ENCODE assay signal across 15 mouse cellular contexts in genomic region chr5:85729613-85730012, GRCm38 (mm10).
"Had no signal": no experiment of that assay in that cellular context is flagged by ENCODE, and none has a peak within 500 bp of the region (broad histone marks: within the 10 kb centered on the region; RNA-seq: fewer than 3 reads in every experiment).

No protein-coding gene starts in this region.

- H3K9me3 ChIP-seq: neural tube, embryonic 15.5 days; stomach, embryonic 15.5 days had no signal

- H3K4me3 ChIP-seq: neural tube, embryonic 15.5 days; stomach, embryonic 15.5 days had no signal

- H3K4me2 ChIP-seq: neural tube, embryonic 15.5 days; stomach, embryonic 15.5 days had no signal

- H3K4me1 ChIP-seq: neural tube, embryonic 15.5 days; stomach, embryonic 15.5 days had no signal

- DNase-seq: retina, postnatal 1 day; right cerebral cortex, adult 18-20 months; right cerebral cortex, postnatal 14 days; right cerebral cortex, postnatal 25 days; right cerebral cortex, postnatal 4 days; spleen, adult 18-20 months; thymus, adult 18-20 months; thymus, adult 2 months; thymus, postnatal 14 days; thymus, postnatal 25 days; thymus, postnatal 36 days; thymus, postnatal 4 days had no signal

- H3K9ac ChIP-seq: neural tube, embryonic 15.5 days; stomach, embryonic 15.5 days had no signal

- H3K27me3 ChIP-seq: neural tube, embryonic 15.5 days; stomach, embryonic 15.5 days had no signal

- H3K27ac ChIP-seq: neural tube, embryonic 15.5 days; stomach, embryonic 15.5 days; stomach, postnatal 0 days had no signal

- H3K36me3 ChIP-seq: neural tube, embryonic 15.5 days; stomach, embryonic 15.5 days had no signal
